Mouse (Mus musculus) gastrocnemius, adult 2 months (tissue): ENCODE measurements around the gene Ndufaf1. TPM values are rescaled to one million over a fixed set of nuclear protein-coding genes. Genes with fewer than 3 reads are reported as not detected.

Experiments used
- DNase-seq: peaks from one replicate; pipeline ENCODE4 v3.0.0; 2022
- H3K27ac ChIP-seq: fragments of 200-600 bp; 2 replicates; pipeline ENCODE4 v1.8.1; 2022; ENCODE audit warnings: mild to moderate bottlenecking
- H3K4me3 ChIP-seq: fragments of 200-600 bp; 2 replicates; pipeline ENCODE4 v1.8.1; 2022; ENCODE audit warnings: mild to moderate bottlenecking, moderate library complexity
- CTCF ChIP-seq: fragments of 200-600 bp; IDR thresholded peaks from 2 replicates; pipeline ENCODE4 v1.8.1; 2022; ENCODE audit warnings: antibody characterized with exemption, mild to moderate bottlenecking, moderate library complexity
- intact Hi-C: fragments of 180-260 bp; cut with DNase I; formaldehyde crosslinking; loops from one replicate; pipeline ENCODE4 v1.15.1; 2025
- long read RNA-seq, 2 experiments: library from polyadenylated mRNA; stranded (forward); transcript quantifications; one replicate each; pipeline ENCODE4 v2.0.0; 2021
- total RNA-seq, 2 experiments: library from RNA; stranded (reverse); gene quantifications; 2 replicates each; pipeline ENCODE4 v1.2.3; 2021

Ndufaf1 gene
- 10 to 100 TPM; 36.7 to 62.7 TPM for total RNA-seq
- long read RNA-seq, experiment 1, transcript Ndufaf1-203 (5 exons, 1,308 nt), result minor isoform, 14 of 47 reads
- long read RNA-seq, experiment 1, transcript Ndufaf1-202 (5 exons, 1,478 nt), result major isoform, 21 of 47 reads
- long read RNA-seq, experiment 1, partial matches to known transcripts, result 3 of 47 reads
- long read RNA-seq, experiment 1, other reads (novel, unspliced or antisense), result 9 of 47 reads
- long read RNA-seq, experiment 2, transcript Ndufaf1-203 (5 exons, 1,308 nt), result major isoform, 15 of 42 reads
- long read RNA-seq, experiment 2, transcript Ndufaf1-202 (5 exons, 1,478 nt), result major isoform, 15 of 42 reads
- long read RNA-seq, experiment 2, partial matches to known transcripts, result 2 of 42 reads
- long read RNA-seq, experiment 2, other reads (novel, unspliced or antisense), result 10 of 42 reads

DNA sequence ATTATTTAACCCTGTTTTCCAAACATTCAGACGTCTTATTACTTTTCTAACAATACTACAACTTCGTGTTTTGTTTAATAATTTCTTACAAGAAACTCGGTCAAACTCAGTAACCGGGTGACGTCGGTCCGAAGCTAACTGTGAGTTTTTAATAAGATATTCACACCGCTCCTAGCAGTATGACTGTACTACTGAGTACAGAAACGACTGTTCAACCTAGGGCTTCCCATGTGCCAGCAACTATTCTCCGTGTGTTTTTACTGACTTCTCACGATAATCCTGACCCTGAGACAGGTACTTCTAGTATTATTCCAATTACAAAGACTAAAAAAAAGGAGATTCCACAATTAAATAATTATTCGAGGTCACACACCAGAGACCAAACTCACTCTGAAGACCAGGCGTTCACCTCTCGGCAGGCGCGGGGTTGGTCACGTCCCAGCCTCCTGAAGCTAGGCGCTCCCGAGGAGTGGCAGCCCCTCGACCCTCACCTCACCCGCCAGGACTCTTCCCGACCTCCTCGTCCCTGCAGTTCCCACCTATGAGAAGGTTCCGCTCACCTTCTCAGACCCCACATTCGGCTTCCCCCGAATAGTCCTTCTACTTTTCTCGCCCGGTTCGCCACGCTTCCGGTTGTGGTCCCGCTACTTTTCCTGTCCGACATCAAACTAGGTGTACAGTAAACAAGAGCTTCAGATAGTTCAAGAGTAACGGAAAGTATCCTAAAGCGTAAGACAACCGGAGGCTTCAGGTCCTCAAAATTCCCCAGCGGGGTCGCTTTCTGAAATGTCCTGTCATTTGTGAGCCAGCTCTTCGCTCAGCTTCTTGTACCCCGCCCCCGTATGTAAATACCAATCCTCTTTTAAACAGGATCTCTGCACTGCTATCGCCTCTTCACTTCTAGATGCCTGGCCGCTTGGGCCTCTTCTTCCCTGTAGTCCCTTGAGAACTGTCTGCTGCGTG, at the start of gene Ndufaf1:
Ndufaf1 (minus strand) TSS at position 608 of the 963 bp plus-strand sequence.
- peak within 1 kb of the TSS; percentile 99 for H3K4me3 ChIP-seq
- no peak for TF ChIP-seq CTCF
- DNase-seq, result peak; percentile 85
- peak within 1 kb of the TSS; percentile 89 for H3K27ac ChIP-seq
- intact Hi-C loops, result no loop called here

DNA sequence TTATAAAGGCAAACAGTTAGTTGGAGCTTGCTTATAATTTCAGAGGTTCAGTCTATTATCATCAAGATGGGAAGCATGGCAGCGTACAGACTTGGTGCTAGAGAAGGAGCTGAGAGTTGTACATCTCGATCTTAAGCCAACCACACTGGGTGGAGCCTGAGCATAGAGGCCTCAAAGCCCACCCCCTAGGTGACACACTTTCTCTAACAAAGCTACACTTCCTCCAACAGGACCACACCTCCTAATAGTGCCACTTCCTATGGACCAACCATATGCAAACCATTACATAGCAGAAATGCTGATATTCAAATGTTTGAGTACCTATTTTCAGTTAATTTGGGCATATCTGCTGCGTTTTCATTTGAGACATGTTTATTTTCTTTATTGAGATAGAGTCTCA, 47.4 kb upstream of the Ndufaf1 start:
- no peak for DNase-seq
- Histone ChIP-seq H3K27ac (no peak overlapping the region), H3K4me3 (no peak overlapping the region)
- TF ChIP-seq CTCF, result no peak
- intact Hi-C loops, result no loop called here

DNA sequence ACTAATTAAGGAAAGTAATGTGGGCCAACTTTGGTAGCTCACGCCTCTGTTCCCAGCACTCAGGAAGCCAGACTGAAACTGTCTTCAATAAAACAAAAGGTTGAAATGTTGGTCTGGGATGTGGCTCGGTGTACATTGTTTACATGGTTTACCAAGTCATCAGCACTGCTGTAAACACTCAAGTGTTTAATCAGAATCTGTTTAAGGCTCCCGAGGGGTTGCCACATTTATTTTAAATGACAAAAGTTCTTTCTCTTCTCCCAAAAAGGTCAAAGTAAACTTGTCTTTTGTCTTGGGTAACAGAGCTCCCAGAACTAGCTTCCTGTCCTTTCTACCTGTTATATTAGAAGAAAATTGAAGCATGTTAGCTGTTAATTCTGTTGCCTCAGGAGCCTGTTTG, 45.0 kb upstream of the Ndufaf1 start:
- DNase-seq, result no peak
- no peak overlapping the region for H3K4me3 ChIP-seq
- H3K27ac ChIP-seq, result no peak overlapping the region
- TF ChIP-seq CTCF, result no peak
- intact Hi-C loops, result no loop called here

DNA sequence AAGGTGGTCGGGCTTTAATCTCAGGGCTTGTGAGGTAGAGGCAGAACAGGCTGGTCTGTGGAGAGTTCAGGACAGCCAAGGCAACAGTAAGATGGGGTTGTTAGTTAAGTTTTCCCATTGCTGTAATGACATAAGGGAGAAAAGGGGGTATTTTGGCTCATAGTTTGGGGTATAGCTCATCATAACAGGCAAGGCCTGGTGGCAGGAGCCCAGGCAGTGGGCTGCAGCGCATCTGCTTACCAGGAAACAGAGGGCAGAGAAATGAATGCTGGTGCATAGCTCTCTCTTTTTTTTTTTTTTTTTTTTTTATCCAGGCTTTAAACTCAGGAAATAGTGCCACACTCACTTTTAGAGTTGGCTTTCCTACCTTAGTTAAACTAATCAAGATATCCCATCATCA, 40.5 kb upstream of the Ndufaf1 start:
- intact Hi-C loops, result no loop called here
- DNase-seq, result no peak
- TF ChIP-seq CTCF, result no peak

DNA sequence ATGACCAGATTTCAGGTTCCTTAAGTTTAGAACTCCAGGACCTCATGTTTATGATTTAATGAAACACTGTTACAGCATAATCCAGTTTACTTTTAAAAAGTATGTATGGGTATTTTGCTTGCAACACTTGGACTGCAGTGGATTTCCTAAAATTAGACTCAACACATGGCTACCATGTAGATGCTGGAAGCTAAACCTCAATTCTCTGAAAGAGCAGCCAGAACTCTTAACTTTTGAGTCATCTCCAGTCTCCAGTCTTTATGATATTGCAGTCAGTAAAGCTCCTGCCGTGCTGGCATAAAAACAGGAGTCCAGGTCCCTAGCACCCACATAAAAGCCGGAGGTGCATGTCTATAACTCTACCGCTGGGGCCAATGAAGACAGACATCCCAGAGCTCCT, 37.3 kb upstream of the Ndufaf1 start:
- DNase-seq, result no peak
- no peak overlapping the region for H3K4me3 ChIP-seq

More for the DNA sequence above, 40.5 kb upstream of the Ndufaf1 start:
- Histone ChIP-seq H3K27ac (no peak overlapping the region), H3K4me3 (no peak overlapping the region)

DNA sequence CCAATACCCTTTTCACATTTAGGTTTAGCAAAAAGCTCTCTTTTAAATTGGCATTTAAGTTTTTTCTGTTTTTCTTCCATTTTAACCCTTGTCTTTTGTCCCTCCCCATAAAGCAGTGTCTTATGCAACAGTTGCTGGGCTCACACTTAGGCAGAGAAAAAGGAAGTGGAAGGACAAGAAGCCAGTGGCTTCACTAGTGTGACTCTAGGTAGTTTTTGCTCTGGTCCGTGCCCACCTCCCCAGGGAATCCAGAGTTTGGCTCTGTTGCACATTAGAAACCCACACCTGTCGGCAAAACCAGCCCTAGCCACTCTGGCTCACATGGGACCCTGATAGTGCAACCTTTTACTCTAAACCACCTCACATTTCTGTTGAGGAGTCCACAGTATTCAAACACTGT, 35.8 kb upstream of the Ndufaf1 start:
- no peak overlapping the region for H3K27ac ChIP-seq
- intact Hi-C loops, result no loop called here
- TF ChIP-seq CTCF, result no peak

More for the DNA sequence above, 37.3 kb upstream of the Ndufaf1 start:
- intact Hi-C loops, result no loop called here
- TF ChIP-seq CTCF, result no peak
- H3K27ac ChIP-seq, result no peak overlapping the region

DNA sequence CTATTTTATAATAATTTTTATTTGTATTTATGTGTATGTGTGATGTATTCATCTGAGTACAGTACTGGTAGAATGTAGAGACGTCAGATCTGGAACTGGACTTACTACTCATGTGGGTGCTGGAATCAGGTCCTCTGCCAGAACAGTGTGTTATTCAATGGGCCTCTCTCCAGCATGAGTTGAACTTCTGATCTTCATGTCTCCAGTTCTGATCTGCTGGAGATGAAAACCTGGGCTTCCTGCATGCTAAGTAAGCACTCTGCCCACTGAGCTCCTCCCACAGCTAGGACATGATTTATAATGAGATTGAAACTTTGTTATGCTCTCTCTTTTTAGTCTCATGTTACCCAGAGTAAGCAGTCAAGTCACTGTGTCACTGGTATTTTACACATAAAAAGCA, 33.5 kb upstream of the Ndufaf1 start:
- H3K4me3 ChIP-seq, result no peak overlapping the region
- intact Hi-C loops, result no loop called here
- DNase-seq, result no peak
- H3K27ac ChIP-seq, result peak overlapping the region; percentile 56
- TF ChIP-seq CTCF, result no peak

More for the DNA sequence above, 35.8 kb upstream of the Ndufaf1 start:
- no peak for DNase-seq
- H3K4me3 ChIP-seq, result no peak overlapping the region

DNA sequence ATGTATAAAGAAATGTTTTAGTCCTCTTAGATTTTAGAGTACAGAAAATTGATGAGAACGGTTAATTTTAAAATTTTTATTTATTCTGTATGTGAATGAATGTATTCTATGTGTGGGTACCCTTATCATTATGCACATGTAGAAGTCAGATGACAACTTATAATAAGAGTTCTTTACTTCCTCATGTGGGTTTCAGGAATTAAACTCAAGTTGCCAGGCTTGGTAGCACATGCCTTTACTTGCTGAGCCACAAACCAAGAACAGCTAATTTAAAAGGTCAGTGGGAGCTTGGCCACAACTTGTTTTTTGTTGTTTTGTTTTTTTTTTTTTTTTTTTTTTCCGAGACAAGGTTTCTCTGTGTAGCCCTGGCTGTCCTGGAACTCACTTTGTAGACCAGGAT, 32.2 kb upstream of the Ndufaf1 start:
- no peak for TF ChIP-seq CTCF
- intact Hi-C loops, result no loop called here
- H3K27ac ChIP-seq, result no peak overlapping the region

DNA sequence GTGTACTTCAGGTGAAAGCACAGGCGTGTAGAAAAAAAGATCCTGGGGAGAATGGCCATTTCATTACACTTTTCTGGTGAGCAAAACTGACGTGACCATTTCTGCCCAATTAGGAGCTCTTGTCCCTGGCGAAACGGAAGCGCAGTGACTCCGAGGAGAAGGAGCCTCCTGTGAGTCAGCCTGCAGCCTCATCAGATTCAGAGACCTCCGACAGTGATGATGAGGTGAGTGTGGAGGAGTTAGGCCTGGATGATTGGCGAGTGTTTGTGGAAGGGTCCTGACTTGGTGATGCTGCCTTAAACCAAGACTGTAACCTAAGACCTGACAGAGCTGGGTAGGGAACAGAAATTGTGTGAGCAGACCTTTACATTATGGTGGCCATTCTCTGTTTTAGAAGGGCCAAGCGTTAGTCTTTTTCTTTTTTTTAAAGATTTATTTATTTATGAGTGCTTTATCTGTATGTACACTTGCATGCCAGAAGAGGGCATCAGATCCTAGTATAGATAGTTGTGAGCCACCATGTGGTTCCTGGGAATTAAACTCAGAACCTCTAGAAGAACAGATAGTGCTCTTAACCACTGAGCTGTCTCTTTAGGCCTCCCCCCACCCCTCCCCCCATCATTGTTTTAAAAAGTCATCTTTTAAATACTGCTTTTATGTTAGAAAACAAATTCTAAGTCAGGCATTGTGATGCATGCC, 29.5 kb upstream of the Ndufaf1 start:
- intact Hi-C loops, result no loop called here
- Histone ChIP-seq H3K4me3 (no peak overlapping the region), H3K27ac (no peak overlapping the region)
- DNase-seq, result no peak
- TF ChIP-seq CTCF, result peak; percentile 43

More for the DNA sequence above, 32.2 kb upstream of the Ndufaf1 start:
- no peak for DNase-seq
- no peak overlapping the region for H3K4me3 ChIP-seq

DNA sequence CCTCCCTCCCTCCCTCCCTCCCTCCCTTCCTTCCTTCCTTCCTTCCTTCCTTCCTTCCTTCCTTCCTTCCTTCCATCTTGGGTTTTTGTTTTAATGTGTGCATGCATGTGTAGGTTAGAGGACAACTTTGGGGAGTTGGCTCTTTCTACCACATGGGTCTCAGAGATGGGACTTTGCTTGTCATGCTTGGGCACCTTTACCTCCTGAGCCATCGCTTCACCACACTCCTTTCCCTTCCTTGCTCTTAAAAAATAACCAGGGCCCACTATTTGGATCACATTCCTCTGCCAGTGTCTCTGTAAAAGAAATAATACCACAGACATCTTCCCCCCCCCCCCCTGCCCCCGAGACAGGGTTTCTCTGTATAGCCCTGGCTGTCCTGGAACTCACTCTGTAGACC, 21.1 kb upstream of the Ndufaf1 start:
- no peak for DNase-seq
- H3K27ac ChIP-seq, result no peak overlapping the region
- no peak overlapping the region for H3K4me3 ChIP-seq
- TF ChIP-seq CTCF, result no peak
- intact Hi-C loops, result no loop called here

DNA sequence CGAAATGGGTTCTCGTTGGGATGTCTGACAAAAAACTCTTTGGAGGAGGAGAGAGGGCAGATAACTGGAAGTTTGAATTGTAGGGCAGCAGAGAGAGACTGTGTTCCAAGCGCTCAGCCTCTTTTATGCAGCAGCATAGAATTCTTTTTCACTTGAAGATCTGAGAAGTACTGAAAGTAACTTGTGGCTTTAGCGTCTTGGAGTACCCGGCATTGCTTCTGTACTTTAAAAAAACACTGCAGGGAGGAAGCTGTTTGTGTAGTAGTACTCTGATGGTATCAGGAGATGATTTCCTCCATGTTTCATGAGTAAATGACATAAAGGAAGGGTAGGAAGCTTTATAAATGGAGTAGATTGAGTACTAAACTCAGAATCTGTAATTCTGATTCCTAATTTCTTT, 13.2 kb upstream of the Ndufaf1 start:
- intact Hi-C loops, result loop anchor here (5.0 kb wide), 1 partner anchor 129 kb away; the partner anchor contains the start of genes Chp1 and Exd1
- DNase-seq, result no peak
- Histone ChIP-seq H3K4me3 (peak overlapping the region; percentile 99), H3K27ac (peak overlapping the region; percentile 90; the same call in 1 of the 2 replicates)
- TF ChIP-seq CTCF, result no peak

DNA sequence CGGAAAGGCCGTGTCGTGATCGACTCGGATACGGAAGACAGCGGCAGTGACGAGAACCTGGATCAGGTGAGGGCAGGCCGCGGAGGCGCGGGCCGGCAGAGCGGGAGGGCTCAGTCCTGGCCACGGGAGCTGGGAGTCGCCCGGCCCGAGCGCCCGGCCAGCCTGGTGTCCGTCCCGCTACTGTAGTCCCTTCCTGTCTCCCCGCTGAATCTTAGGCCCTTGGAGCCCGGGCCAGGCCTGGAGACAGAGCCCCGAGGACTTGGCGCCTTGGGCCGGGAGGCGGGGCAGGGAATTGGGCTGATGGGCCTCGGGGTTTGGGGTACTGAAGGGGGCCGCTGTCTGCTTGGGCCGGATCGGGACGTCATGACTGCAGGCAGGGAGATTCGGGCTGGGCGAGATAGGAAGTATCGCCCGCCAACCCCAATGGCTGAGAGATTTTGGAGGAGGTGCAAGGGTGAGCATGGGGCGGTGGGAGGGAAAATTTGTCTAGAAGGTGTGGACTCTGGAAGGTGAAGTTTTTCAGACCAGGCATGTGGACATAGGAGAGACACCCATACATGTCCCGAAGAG, 12.7 kb upstream of the Ndufaf1 start:
- no peak for DNase-seq
- Histone ChIP-seq H3K4me3 (peak overlapping the region; percentile 99), H3K27ac (peak overlapping the region; percentile 90)
- intact Hi-C loops, result loop anchor here (5.0 kb wide), 1 partner anchor 128 kb away; the partner anchor contains the start of genes Chp1 and Exd1
- no peak for TF ChIP-seq CTCF
